Mouse (Mus musculus): Measurements from ENCODE around the gene Synj1. TPM values are rescaled to one million over a fixed set of nuclear protein-coding genes. Genes with fewer than 3 reads are reported as not detected.

Gene Synj1
- polyA plus RNA-seq, 1 experiment from 2014 or later, result 17.8 TPM

DNA sequence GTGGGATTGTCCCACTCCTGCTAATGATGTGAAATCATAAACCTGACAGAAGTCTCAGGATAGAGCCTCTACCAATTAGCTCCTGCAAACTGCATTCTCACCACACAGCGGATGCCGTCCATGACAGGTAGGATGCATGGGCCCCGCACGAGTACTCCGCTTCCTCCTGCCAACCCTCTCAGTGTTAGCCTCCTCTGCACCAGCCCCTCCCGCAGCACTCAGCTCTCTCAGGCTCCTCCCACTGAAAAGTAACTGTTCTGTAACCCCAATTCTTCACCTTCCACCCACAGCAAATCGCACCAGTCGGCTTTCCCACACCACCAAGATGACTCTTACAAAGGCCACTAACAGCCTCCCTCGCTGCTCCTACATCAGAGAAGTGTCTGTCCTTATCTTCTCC lies 58.0 kb downstream of the Synj1 start:
- Histone ChIP-seq H3K36me3 (ENCODE audit: control insufficient read depth, insufficient read depth, low read length) (no peaks in the 10 kb centered on the region), H3K4me3 (ENCODE audit: low read depth, low read length) (no peak overlapping the region), H3K4me1 (ENCODE audit: control insufficient read depth, insufficient read depth, low read length) (no peaks in the 10 kb centered on the region), H3K4me2 (replicated peaks; ENCODE audit: low read depth, low read length) (no peak overlapping the region), H3K27me3 (ENCODE audit: control insufficient read depth, insufficient read depth, low read length) (no peaks in the 10 kb centered on the region), H3K27ac (ENCODE audit: low read length) (no peak overlapping the region), H3K9ac (replicated peaks; ENCODE audit: low read depth, low read length) (no peak overlapping the region), H3K9me3 (ENCODE audit: control insufficient read depth, low read depth, low read length) (no peaks in the 10 kb centered on the region)
- ATAC-seq (ENCODE audit: insufficient number of reproducible peaks, insufficient read depth, low FRiP score, low read depth), result no peak
- WGBS, result 82% methylated on average over 9 of the region's 9 CpGs

DNA sequence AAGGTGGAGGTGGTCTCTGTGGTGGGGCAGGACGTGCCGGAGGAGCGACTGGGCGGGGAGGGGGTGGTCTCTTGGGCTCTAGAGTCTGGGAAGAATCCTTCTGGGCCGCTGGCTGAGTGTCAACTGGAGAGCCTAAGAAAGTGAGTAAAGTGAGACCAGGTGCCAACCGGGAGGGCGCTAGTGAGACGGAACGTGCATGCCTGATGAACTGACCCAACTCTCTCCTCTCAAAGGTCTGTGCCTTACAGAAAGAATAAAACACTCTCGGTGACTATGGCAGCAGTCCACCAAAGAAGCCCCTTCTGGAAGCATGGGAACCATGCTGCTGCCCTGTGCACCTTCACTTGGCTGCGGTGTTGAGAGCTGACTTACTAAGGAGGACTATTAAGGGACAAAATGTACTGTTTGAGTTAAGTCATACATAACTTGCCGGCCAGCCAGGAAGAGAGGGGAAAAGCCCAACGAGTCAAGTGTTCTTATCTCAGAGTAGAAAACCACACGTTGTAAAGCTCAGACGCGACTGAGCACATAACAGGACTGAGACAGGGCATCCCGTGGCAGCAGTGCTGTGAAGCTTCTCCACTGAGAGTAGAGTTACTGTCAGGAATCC lies 60.6 kb downstream of the Synj1 start:
- Histone ChIP-seq H3K4me3 (ENCODE audit: low read depth, low read length) (no peak overlapping the region), H3K4me1 (ENCODE audit: control insufficient read depth, insufficient read depth, low read length) (no peaks in the 10 kb centered on the region), H3K27me3 (ENCODE audit: control insufficient read depth, insufficient read depth, low read length) (no peaks in the 10 kb centered on the region), H3K9ac (replicated peaks; ENCODE audit: low read depth, low read length) (no peak overlapping the region), H3K9me3 (ENCODE audit: control insufficient read depth, low read depth, low read length) (no peaks in the 10 kb centered on the region), H3K4me2 (replicated peaks; ENCODE audit: low read depth, low read length) (no peak overlapping the region), H3K36me3 (ENCODE audit: control insufficient read depth, insufficient read depth, low read length) (peaks cover 5% of the 10 kb centered on the region), H3K27ac (ENCODE audit: low read length) (no peak overlapping the region)
- no peak for ATAC-seq (ENCODE audit: insufficient number of reproducible peaks, insufficient read depth, low FRiP score, low read depth)
- WGBS, result 52% methylated on average over 17 of the region's 17 CpGs

DNA sequence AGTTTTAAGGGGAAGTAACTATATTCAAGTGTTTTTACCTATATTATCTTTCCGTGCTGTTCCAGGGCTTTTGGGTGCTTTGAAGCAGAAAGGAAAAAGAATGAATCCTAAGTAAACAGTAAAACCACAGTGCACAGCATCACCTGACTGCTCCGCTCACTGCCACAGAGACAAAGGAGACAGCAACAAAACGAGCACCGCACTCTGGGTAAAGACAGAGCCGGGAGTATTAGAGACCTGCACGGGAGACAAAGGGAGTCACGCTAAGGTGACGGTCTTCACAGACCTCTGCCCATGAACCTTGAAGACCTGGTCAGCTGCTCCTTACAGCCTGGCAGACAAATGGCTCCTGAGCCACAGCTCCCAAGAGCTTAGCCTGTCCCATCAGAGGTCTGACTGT lies 64.1 kb downstream of the Synj1 start:
- peaks cover 11% of the 10 kb centered on the region for H3K36me3 ChIP-seq (ENCODE audit: control insufficient read depth, insufficient read depth, low read length)
- H3K4me2 ChIP-seq (replicated peaks; ENCODE audit: low read depth, low read length), result no peak overlapping the region
- no peak overlapping the region for H3K4me3 ChIP-seq (ENCODE audit: low read depth, low read length)
- no peaks in the 10 kb centered on the region for H3K4me1 ChIP-seq (ENCODE audit: control insufficient read depth, insufficient read depth, low read length)
- ATAC-seq (ENCODE audit: insufficient number of reproducible peaks, insufficient read depth, low FRiP score, low read depth), result no peak
- H3K27me3 ChIP-seq (ENCODE audit: control insufficient read depth, insufficient read depth, low read length), result no peaks in the 10 kb centered on the region
- H3K9ac ChIP-seq (replicated peaks; ENCODE audit: low read depth, low read length), result no peak overlapping the region
- 71% methylated on average over 8 of the region's 8 CpGs for whole genome bisulfite sequencing
- H3K9me3 ChIP-seq (ENCODE audit: control insufficient read depth, low read depth, low read length), result no peaks in the 10 kb centered on the region
- no peak overlapping the region for H3K27ac ChIP-seq (ENCODE audit: low read length)

GRCm38 (mm10) chr16:90941246-90941645 lies 69.9 kb downstream of the Synj1 start:
- Histone ChIP-seq H3K4me2 (replicated peaks; ENCODE audit: low read depth, low read length) (no peak overlapping the region), H3K4me1 (ENCODE audit: control insufficient read depth, insufficient read depth, low read length) (no peaks in the 10 kb centered on the region), H3K9ac (replicated peaks; ENCODE audit: low read depth, low read length) (no peak overlapping the region), H3K27ac (ENCODE audit: low read length) (no peak overlapping the region), H3K9me3 (ENCODE audit: control insufficient read depth, low read depth, low read length) (no peaks in the 10 kb centered on the region), H3K36me3 (ENCODE audit: control insufficient read depth, insufficient read depth, low read length) (peaks cover 18% of the 10 kb centered on the region; the same call in 1 of the 2 replicates), H3K4me3 (ENCODE audit: low read depth, low read length) (no peak overlapping the region), H3K27me3 (ENCODE audit: control insufficient read depth, insufficient read depth, low read length) (no peaks in the 10 kb centered on the region)
- 86% methylated on average over 7 of the region's 7 CpGs for WGBS
- no peak for ATAC-seq (ENCODE audit: insufficient number of reproducible peaks, insufficient read depth, low FRiP score, low read depth)

DNA sequence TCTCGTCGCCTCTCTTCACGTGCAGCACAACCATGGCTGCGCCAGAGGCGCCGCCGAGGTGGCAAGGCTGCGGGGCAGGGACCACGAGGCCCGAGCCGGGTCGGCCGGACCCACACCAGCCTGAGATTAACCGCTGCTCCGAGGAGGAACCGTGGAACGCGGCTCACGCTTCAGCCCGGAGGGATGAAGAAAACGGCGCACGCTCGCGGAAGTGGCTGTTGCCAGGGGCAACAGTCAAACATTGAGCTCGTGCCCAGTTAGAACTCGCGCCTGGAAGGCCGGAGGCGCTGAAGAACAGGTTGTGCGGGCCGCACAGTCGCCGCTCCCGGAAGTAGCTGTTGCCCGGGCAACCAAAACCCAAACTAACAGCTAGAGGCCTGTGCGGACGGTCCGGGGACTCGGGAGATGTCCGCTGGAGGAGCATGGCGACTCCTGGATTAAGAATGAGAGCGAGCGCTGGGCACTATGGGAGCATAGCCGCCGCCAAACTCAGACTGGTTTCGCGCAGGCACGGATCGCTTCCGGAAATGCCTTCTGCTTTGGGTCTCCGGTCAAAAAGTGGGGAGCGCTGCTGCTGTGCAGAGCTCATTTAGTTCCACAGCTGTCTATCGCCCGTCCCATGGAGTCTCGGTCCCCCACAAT lies 76.3 kb downstream of the Synj1 start, which contains the start of gene Cfap298:
Cfap298 (minus strand) TSS at position 428 of the 642 bp plus-strand sequence.
- Histone ChIP-seq H3K9ac (replicated peaks; ENCODE audit: low read depth, low read length) (peak within 1 kb of the TSS; percentile 61), H3K4me2 (replicated peaks; ENCODE audit: low read depth, low read length) (peak within 1 kb of the TSS; percentile 77), H3K36me3 (ENCODE audit: control insufficient read depth, insufficient read depth, low read length) (peaks cover 4% of the 10 kb centered on the region; the same call in 1 of the 2 replicates), H3K4me1 (ENCODE audit: control insufficient read depth, insufficient read depth, low read length) (no peaks in the 10 kb centered on the region), H3K27ac (ENCODE audit: low read length) (peak within 1 kb of the TSS; percentile 79), H3K27me3 (ENCODE audit: control insufficient read depth, insufficient read depth, low read length) (no peaks in the 10 kb centered on the region), H3K9me3 (ENCODE audit: control insufficient read depth, low read depth, low read length) (no peaks in the 10 kb centered on the region), H3K4me3 (ENCODE audit: low read depth, low read length) (peak within 1 kb of the TSS; percentile 85)
- peak; percentile 98 for ATAC-seq (ENCODE audit: insufficient number of reproducible peaks, insufficient read depth, low FRiP score, low read depth)
- WGBS, result under 1% methylated on average over 56 of the region's 56 CpGs

- no peaks in the 10 kb centered on the region for H3K9me3 ChIP-seq (ENCODE audit: control insufficient read depth, low read depth, low read length)
- peaks cover 7% of the 10 kb centered on the region; the same call in 1 of the 2 replicates for H3K36me3 ChIP-seq (ENCODE audit: control insufficient read depth, insufficient read depth, low read length)
- no peaks in the 10 kb centered on the region for H3K4me1 ChIP-seq (ENCODE audit: control insufficient read depth, insufficient read depth, low read length)
- no peaks in the 10 kb centered on the region for H3K27me3 ChIP-seq (ENCODE audit: control insufficient read depth, insufficient read depth, low read length)
- peak overlapping the region; percentile 77 for H3K4me2 ChIP-seq (replicated peaks; ENCODE audit: low read depth, low read length)
- under 1% methylated on average over 38 of the region's 38 CpGs for WGBS
- H3K27ac ChIP-seq (ENCODE audit: low read length), result peak overlapping the region; percentile 79
- peak; percentile 54 for ATAC-seq (ENCODE audit: insufficient number of reproducible peaks, insufficient read depth, low FRiP score, low read depth)
- H3K9ac ChIP-seq (replicated peaks; ENCODE audit: low read depth, low read length), result peak overlapping the region; percentile 61
- H3K4me3 ChIP-seq (ENCODE audit: low read depth, low read length), result peak overlapping the region; percentile 85
Observed at GRCm38 (mm10) chr16:90934193-90934686, 76.9 kb downstream of the Synj1 start.

DNA sequence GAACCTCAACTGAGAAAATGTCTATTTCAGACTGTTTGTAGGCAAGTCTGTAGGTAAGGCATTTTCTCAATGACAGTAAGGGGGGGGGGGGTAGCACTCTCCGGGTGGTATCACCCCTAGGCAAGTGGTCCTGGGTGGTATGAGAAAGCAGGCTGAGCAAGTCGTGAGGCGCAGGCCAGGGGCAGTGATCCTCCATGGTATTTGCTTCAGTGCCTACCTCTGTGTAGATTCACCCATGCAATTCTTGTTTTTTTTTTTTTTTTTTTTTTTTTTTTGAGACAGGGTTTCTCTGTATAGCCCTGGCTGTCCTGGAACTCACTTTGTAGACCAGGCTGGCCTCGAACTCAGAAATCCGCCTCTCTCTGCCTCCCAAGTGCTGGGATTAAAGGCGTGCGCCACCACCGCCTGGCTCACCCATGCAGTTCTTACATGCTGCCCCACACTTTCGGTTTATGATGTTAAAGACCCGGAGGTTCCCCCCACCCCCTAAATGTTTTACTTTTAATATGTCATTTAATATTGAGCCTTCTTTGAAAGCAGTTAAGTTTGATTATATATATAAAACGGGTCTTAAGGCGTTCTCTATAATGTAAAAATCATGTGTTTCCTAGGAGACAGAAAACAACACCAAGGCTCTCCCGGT lies 77.5 kb downstream of the Synj1 start:
- H3K9ac ChIP-seq (replicated peaks; ENCODE audit: low read depth, low read length), result peak overlapping the region; percentile 61; the same call in 1 of the 2 replicates
- H3K4me2 ChIP-seq (replicated peaks; ENCODE audit: low read depth, low read length), result peak overlapping the region; percentile 77
- no peak overlapping the region for H3K27ac ChIP-seq (ENCODE audit: low read length)
- no peak for ATAC-seq (ENCODE audit: insufficient number of reproducible peaks, insufficient read depth, low FRiP score, low read depth)
- 30% methylated on average over 13 of the region's 13 CpGs for WGBS
- H3K4me1 ChIP-seq (ENCODE audit: control insufficient read depth, insufficient read depth, low read length), result no peaks in the 10 kb centered on the region
- peaks cover 7% of the 10 kb centered on the region; the same call in 1 of the 2 replicates for H3K36me3 ChIP-seq (ENCODE audit: control insufficient read depth, insufficient read depth, low read length)
- peak overlapping the region; percentile 85 for H3K4me3 ChIP-seq (ENCODE audit: low read depth, low read length)
- no peaks in the 10 kb centered on the region for H3K27me3 ChIP-seq (ENCODE audit: control insufficient read depth, insufficient read depth, low read length)
- no peaks in the 10 kb centered on the region for H3K9me3 ChIP-seq (ENCODE audit: control insufficient read depth, low read depth, low read length)

GRCm38 (mm10) chr16:90927446-90927845 lies 83.7 kb downstream of the Synj1 start:
- no peak overlapping the region for H3K4me3 ChIP-seq (ENCODE audit: low read depth, low read length)

More at GRCm38 (mm10) chr16:90927446-90927845, 83.7 kb downstream of the Synj1 start:
- Histone ChIP-seq H3K9me3 (ENCODE audit: control insufficient read depth, low read depth, low read length) (no peaks in the 10 kb centered on the region), H3K4me2 (replicated peaks; ENCODE audit: low read depth, low read length) (no peak overlapping the region), H3K27ac (ENCODE audit: low read length) (no peak overlapping the region), H3K4me1 (ENCODE audit: control insufficient read depth, insufficient read depth, low read length) (no peaks in the 10 kb centered on the region), H3K27me3 (ENCODE audit: control insufficient read depth, insufficient read depth, low read length) (no peaks in the 10 kb centered on the region), H3K36me3 (ENCODE audit: control insufficient read depth, insufficient read depth, low read length) (peaks cover 8% of the 10 kb centered on the region), H3K9ac (replicated peaks; ENCODE audit: low read depth, low read length) (no peak overlapping the region)
- ATAC-seq (ENCODE audit: insufficient number of reproducible peaks, insufficient read depth, low FRiP score, low read depth), result no peak
- WGBS, result 86% methylated on average over 4 of the region's 4 CpGs
